In the genomic region with DNA sequence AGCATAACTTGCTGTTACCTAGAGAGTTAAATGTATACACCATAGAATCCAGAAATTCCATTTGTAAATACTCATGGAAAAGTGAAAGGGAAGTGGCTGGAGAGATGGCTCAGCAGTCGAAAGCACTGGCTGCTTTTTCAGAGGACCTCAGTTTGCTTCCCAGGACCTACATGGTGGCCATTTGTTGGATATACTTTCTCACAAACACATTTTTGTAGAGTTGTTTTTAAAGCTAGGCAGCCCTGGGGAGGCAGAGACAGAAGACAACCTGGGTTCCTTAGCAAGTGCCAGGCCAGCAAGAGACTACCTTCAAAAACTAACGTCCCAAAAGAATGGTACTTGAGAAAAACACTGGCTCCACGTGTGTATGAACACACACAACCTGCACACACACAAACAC, we compare ENCODE assay signal across 16 mouse cellular contexts.
"Had no signal": no experiment of that assay in that cellular context is flagged by ENCODE, and none has a peak within 500 bp of the region (broad histone marks: within the 10 kb centered on the region; RNA-seq: fewer than 3 reads in every experiment).

No protein-coding gene starts in this region.

- H3K36me3 ChIP-seq: neural tube, embryonic 13.5 days; neural tube, embryonic 15.5 days; stomach, embryonic 15.5 days had no signal

- H3K4me3 ChIP-seq: neural tube, embryonic 13.5 days; neural tube, embryonic 15.5 days; stomach, embryonic 15.5 days had no signal

- H3K27me3 ChIP-seq: neural tube, embryonic 13.5 days; neural tube, embryonic 15.5 days; stomach, embryonic 15.5 days had no signal

- H3K9ac ChIP-seq: neural tube, embryonic 13.5 days; neural tube, embryonic 15.5 days; stomach, embryonic 15.5 days had no signal

- H3K27ac ChIP-seq: neural tube, embryonic 13.5 days; neural tube, embryonic 15.5 days; stomach, embryonic 15.5 days; stomach, postnatal 0 days had no signal

- H3K4me2 ChIP-seq: neural tube, embryonic 13.5 days; neural tube, embryonic 15.5 days; stomach, embryonic 15.5 days had no signal

- H3K9me3 ChIP-seq: neural tube, embryonic 13.5 days; neural tube, embryonic 15.5 days; stomach, embryonic 15.5 days had no signal

- DNase-seq: retina, postnatal 1 day; right cerebral cortex, adult 18-20 months; right cerebral cortex, postnatal 14 days; right cerebral cortex, postnatal 25 days; right cerebral cortex, postnatal 4 days; spleen, adult 18-20 months; thymus, adult 18-20 months; thymus, adult 2 months; thymus, postnatal 14 days; thymus, postnatal 25 days; thymus, postnatal 36 days; thymus, postnatal 4 days had no signal

- H3K4me1 ChIP-seq: neural tube, embryonic 13.5 days; neural tube, embryonic 15.5 days; stomach, embryonic 15.5 days had no signal
